Mouse (Mus musculus) fibroblast of lung, adult 2 months (primary cell): ENCODE measurements at regions not wholly inside any gene's neighbourhood (a gene's known extent, or its start where the extent isn't known, plus 50 kb on each side); places are given as distances from the start of the nearest gene placed in this dataset.

ENCODE experiments used
- DNase-seq: peaks from one replicate; pipeline ENCODE4 v3.0.0-alpha.2; 2011; ENCODE audit warnings: low read depth

DNA sequence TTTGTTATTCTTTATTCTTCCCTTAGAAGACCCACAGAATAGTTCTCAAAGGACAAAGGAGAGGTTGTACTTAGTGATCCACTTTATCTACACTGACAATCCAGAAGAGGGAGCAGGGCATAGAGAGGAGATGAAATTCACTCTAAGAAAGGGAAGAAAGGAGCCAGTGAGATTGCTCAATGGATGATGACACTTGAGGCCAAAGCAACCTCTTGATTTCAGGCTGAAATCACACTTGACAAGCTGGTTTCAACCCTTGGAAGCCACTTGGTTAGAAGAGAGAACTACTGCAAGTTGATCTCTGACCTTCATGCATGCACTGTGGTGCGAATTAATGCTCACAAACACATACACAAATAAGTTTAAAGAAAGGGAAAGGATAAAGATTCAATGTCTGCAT lies 66.5 kb downstream of the Ccnl1 start:
- DNase-seq, result no peak

DNA sequence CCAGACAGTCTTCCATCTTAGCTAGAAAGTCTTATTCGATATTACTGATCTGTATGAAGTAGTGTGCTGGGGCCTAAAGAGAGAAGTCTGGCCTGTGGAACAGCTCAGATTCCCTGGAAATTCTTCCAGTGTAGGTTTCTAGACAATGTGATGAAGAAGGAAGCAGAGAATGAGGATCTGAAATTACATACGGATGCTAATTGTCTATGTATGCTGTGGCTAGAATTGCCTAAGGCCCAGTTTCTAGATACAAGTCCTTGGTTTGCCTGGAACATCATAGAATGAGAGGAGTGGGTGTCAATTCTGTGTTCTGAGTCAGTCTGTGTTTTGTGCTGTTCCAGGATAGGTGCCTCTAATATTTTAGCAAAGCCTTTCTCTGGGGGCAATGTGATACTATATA lies 66.9 kb downstream of the Ccnl1 start:
- DNase-seq, result no peak

DNA sequence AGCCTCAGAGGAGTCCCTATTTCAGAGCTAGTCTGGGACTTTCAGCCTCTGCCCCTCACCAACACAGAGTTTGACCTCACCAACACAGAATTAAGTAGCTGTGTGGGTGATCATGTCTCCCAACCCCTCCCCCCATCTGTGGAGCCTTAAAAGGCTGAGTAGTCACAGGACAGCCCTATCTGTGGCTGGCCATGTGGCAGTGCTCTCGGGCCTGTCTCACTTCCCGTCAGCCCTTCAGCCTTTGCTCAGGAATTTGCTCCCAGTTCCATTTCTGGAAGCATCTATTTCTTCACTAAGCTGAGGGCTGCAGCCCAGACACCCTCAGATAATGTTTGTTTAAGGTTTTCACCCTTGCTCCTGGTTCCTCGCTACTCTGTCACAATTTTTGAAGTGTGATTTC lies 69.1 kb downstream of the Ccnl1 start:
- DNase-seq, result no peak

DNA sequence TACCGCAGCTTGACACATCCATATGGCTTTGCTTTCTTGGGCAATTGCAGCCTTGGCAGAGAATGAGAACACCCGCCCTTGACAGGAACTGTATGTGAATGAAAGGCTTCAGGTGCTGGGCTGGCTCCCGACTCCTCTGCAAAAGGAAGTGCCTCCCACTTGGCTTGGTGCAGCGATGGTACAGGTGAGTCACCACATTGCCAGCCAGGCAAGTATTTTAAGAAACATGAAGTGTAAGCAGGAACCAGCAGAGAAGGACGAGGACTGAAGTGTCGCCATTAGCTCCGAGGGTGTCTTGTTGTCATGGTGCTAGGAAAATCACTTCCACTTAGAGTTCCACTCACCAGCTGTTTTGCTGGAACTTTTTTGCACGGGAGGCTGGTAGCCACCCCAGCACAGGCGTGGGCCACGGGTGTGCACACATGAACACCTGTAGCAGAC lies 73.5 kb downstream of the Ccnl1 start:
- DNase-seq, result peak; percentile 22

DNA sequence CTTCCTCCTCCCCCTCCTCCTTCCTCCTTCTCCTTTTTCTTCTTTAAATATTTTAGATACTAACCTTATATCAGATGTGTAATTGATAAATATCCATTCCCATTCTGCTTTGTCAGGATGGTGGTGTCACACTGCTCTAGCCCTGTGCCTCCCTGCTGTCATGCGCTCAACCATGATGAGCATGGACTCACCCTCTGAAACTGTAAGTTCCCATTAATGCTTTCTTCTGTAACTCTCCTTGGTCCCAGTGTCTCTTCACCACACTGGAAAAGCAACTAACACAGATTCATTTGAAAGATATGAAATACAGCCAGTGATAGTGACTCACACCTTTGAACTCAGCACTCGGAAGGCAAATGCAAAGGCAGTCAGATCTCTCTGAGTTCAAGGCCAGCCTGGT lies 75.9 kb downstream of the Ccnl1 start:
- DNase-seq, result no peak
